Mouse (Mus musculus) left cerebral cortex, adult 2 months (tissue): ENCODE data around the gene Cstf2t. TPM values are rescaled to one million over a fixed set of nuclear protein-coding genes. Genes with fewer than 3 reads are reported as not detected.

Source experiments
- DNase-seq, 2 experiments: peaks; one replicate each; pipeline ENCODE4 v3.0.0; 2021 to 2022; ENCODE audit warnings: low spot score in 2 of 2, mixed read lengths in 1 of 2; ENCODE audit errors: extremely low spot score in 1 of 2
- H3K27ac ChIP-seq: fragments of 200-600 bp; 2 replicates; pipeline ENCODE4 v1.8.1; 2022
- H3K4me3 ChIP-seq: fragments of 200-600 bp; 2 replicates; pipeline ENCODE4 v1.8.1; 2022
- CTCF ChIP-seq: fragments of 200-600 bp; IDR thresholded peaks from 2 replicates; pipeline ENCODE4 v1.8.1; 2022; ENCODE audit warnings: antibody characterized with exemption, mild to moderate bottlenecking, moderate library complexity
- intact Hi-C: fragments of 180-260 bp; cut with DNase I; formaldehyde crosslinking; loops from one replicate; pipeline ENCODE4 v1.15.1; 2025
- total RNA-seq, 2 experiments: library from RNA; stranded (reverse); gene quantifications; 2 replicates each; pipeline ENCODE4 v1.2.3; 2021

Gene Cstf2t
- total RNA-seq, 2 experiments from 2014 or later, result 64.3 to 68.6 TPM

DNA sequence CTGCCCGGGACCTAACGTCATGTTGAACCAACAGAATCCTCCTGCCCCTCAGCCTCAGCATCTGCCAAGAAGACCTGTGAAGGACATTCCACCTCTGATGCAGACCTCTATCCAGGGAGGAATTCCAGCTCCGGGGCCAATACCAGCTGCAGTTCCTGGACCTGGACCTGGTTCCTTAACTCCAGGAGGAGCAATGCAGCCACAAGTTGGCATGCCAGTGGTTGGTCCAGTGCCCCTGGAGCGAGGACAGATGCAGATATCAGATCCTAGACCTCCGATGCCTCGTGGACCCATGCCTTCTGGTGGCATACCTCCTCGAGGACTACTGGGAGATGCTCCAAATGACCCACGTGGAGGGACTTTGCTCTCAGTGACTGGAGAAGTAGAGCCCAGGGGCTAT lies 1.1 kb downstream of the Cstf2t start:
- no peak for TF ChIP-seq CTCF
- DNase-seq, result no peak
- intact Hi-C loops, result loop anchor here (2.0 to 5.0 kb wide), 2 partner anchors 241 to 581 kb away; no protein-coding TSS in a partner anchor
- Histone ChIP-seq H3K4me3 (peak overlapping the region; percentile 83), H3K27ac (no peak overlapping the region)

GRCm38 (mm10) chr19:31097857-31098256 lies 15.2 kb downstream of the Cstf2t start:
- no peak for TF ChIP-seq CTCF
- intact Hi-C loops, result no loop called here
- no peak for DNase-seq

GRCm38 (mm10) chr19:31099369-31099768 lies 16.7 kb downstream of the Cstf2t start:
- TF ChIP-seq CTCF, result no peak
- intact Hi-C loops, result no loop called here

More at GRCm38 (mm10) chr19:31097857-31098256, 15.2 kb downstream of the Cstf2t start:
- no peak overlapping the region for H3K4me3 ChIP-seq
- H3K27ac ChIP-seq, result no peak overlapping the region

DNA sequence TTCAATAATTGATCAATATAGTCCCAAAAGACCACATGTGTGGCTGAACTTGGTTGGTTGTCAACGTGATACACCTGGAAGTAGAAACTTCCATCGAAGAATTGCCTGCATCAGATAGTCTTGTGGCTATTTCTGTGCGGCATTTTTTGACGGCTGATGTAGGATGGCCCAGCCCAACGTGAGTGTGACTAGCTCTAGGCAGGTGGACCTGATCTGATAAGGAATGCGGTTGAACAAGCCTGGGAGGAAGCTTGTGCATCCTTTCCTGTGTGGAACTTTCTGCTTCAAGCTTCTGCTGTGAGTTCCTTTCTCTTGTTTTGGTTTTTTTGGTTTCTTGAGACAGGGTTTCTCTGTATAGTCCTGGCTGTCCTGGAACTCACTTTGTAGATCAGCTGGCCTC lies 22.1 kb downstream of the Cstf2t start:
- no peak overlapping the region for H3K27ac ChIP-seq
- no peak for DNase-seq
- no peak for TF ChIP-seq CTCF
- intact Hi-C loops, result no loop called here
- H3K4me3 ChIP-seq, result no peak overlapping the region

More at GRCm38 (mm10) chr19:31099369-31099768, 16.7 kb downstream of the Cstf2t start:
- Histone ChIP-seq H3K4me3 (no peak overlapping the region), H3K27ac (no peak overlapping the region)
- no peak for DNase-seq

GRCm38 (mm10) chr19:31106036-31106435 lies 23.4 kb downstream of the Cstf2t start:
- intact Hi-C loops, result no loop called here
- H3K27ac ChIP-seq, result no peak overlapping the region
- H3K4me3 ChIP-seq, result no peak overlapping the region
- no peak for TF ChIP-seq CTCF
- no peak for DNase-seq

- TF ChIP-seq CTCF, result no peak
Observed at GRCm38 (mm10) chr19:31106835-31107554, 24.4 kb downstream of the Cstf2t start.

GRCm38 (mm10) chr19:31114690-31115089 lies 32.1 kb downstream of the Cstf2t start:
- no peak for TF ChIP-seq CTCF
- Histone ChIP-seq H3K4me3 (no peak overlapping the region), H3K27ac (no peak overlapping the region)
- intact Hi-C loops, result no loop called here
- peak in 1 of 2 experiments; percentile 19 for DNase-seq

More at GRCm38 (mm10) chr19:31106835-31107554, 24.4 kb downstream of the Cstf2t start:
- H3K4me3 ChIP-seq, result no peak overlapping the region
- H3K27ac ChIP-seq, result no peak overlapping the region
- DNase-seq, result no peak
- intact Hi-C loops, result no loop called here

DNA sequence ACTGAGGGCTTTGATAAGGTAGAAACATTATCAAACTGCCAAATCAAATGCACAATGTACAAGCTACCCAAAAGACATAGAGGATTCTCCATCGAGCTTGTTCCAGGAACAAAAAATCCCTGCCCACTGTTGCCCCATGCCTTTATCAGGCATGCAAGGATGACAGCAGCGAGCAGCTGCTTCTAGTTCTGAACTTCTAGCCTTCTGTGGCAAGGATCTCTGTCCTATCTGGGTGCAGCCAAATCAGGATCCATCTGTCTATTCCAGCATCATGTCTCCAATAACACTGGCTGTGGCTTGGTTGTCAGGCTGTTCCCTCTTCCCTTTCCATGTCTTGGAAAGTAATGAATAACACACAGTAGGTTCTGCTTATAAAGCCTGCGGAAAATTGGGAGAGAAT lies 42.0 kb downstream of the Cstf2t start:
- H3K4me3 ChIP-seq, result no peak overlapping the region
- H3K27ac ChIP-seq, result no peak overlapping the region
- no peak for DNase-seq
- no peak for TF ChIP-seq CTCF
- intact Hi-C loops, result no loop called here

DNA sequence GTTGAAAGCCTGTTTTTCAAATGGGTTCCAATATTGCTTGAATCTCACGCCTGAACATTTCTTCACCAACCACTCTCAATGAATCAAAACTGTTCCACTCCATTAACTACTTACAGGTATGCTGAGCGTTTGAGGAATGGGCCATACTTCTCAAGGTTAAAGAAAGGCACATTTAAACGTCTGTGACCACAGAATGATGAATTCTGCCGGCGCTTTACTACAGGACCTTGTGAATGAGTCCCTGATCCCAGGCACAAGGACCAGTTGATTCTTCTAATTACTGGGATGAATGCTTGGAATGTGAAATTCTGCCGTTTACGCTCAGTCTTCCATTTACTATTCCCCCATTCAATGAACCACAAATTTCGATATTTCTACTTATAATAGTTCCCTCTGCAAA lies 50.0 kb downstream of the Cstf2t start:
- no peak overlapping the region for H3K4me3 ChIP-seq
- no peak for DNase-seq
- H3K27ac ChIP-seq, result no peak overlapping the region
- no peak for TF ChIP-seq CTCF
- intact Hi-C loops, result no loop called here

DNA sequence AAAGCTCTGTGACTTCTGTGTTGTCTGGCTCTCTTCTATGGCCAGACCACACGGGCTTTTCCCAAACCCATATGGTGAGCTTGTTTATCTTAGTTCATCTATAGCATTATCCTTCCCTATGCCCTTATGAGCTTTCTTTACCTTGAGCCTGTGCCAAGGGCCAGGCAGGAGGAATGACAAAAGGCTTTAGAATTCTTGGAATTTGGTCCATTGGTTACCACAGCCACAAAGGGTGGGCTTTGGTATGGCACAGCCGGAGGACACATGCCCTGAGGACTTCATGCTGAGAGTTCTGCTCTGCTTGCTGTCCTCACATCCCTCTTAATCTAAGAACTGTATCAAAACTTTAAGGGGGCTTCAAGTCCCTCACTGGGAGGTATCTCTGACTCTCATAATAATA lies 53.7 kb downstream of the Cstf2t start:
- intact Hi-C loops, result no loop called here
- no peak for DNase-seq
- no peak overlapping the region for H3K27ac ChIP-seq
- H3K4me3 ChIP-seq, result no peak overlapping the region
- TF ChIP-seq CTCF, result no peak
